Mouse (Mus musculus) embryonic stem cell, embryonic (primary cell): ENCODE data around the gene Kcnip4.

Source experiments
- CTCF ChIA-PET, 4 experiments: fragments of 300-600 bp in 2 of 4; fragments of 350-600 bp in 2 of 4; sonication (Branson Sonifier 250); formaldehyde crosslinking; loops; one replicate each; lab custom pipeline; 2022; ENCODE audit warnings: inconsistent platforms in 2 of 4; lab: Charles Lee
- POLR2A ChIA-PET, 4 experiments: fragments of 300-600 bp in 2 of 4; fragments of 350-600 bp in 2 of 4; sonication (Branson Sonifier 250); formaldehyde crosslinking; loops; one replicate each; lab custom pipeline; 2022; ENCODE audit warnings: antibody characterized with exemption in 4 of 4, inconsistent platforms in 1 of 4; lab: Charles Lee

Kcnip4 gene

GRCm38 (mm10) chr5:48679733-48680595 lies 844.7 kb downstream of the Kcnip4 start:
- ChIA-PET POLR2A (no interaction called here), CTCF (no interaction called here)

GRCm38 (mm10) chr5:48662504-48662903 lies 862.2 kb downstream of the Kcnip4 start:
- ChIA-PET POLR2A (no interaction called here), CTCF (no interaction called here)

- CTCF ChIA-PET: no interaction called here
- POLR2A ChIA-PET: no interaction called here
Observed at GRCm38 (mm10) chr5:48659975-48660374, 864.7 kb downstream of the Kcnip4 start.

- ChIA-PET CTCF (no interaction called here), POLR2A (no interaction called here)
Observed at GRCm38 (mm10) chr5:48650496-48650895, 874.2 kb downstream of the Kcnip4 start.

- ChIA-PET POLR2A (interaction anchor here in 1 of 4 experiments (0.5 to 1.4 kb wide), 2 partner anchors 8 to 134 kb away, joined by 4 to 5 read pairs; no protein-coding TSS in a partner anchor), CTCF (no interaction called here)
Observed at GRCm38 (mm10) chr5:48636675-48637074, 888.0 kb downstream of the Kcnip4 start.

GRCm38 (mm10) chr5:48633631-48634030 lies 891.1 kb downstream of the Kcnip4 start:
- POLR2A ChIA-PET: no interaction called here
- CTCF ChIA-PET: no interaction called here

DNA sequence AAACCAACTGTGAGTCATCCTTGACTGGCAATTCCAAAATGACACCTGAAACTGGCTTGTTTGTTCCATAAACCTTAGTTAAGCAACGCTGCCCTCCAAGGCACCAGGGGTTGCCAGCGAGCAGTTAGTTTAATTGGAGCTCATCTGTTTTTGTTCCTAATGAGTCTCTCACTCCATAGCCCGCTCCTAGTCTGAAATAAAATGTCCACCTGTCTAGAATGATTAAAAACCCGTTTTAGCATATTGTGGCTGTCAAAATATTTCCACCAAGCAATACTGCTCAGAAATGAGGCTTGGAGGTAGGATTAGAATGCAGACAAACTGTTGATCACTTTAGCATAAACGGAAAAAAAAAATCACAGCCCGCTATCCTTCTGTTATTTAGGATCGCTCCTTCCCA lies 901.3 kb downstream of the Kcnip4 start:
- CTCF ChIA-PET: no interaction called here
- POLR2A ChIA-PET: no interaction called here

GRCm38 (mm10) chr5:48606916-48607315 lies 917.8 kb downstream of the Kcnip4 start:
- POLR2A ChIA-PET: no interaction called here

GRCm38 (mm10) chr5:48606281-48606680 lies 918.4 kb downstream of the Kcnip4 start:
- ChIA-PET CTCF (no interaction called here), POLR2A (interaction anchor here in 1 of 4 experiments (0.7 kb wide), 2 partner anchors 61 to 1575 kb away, joined by 5 read pairs; no protein-coding TSS in a partner anchor)

More at GRCm38 (mm10) chr5:48606916-48607315, 917.8 kb downstream of the Kcnip4 start:
- CTCF ChIA-PET: no interaction called here

DNA sequence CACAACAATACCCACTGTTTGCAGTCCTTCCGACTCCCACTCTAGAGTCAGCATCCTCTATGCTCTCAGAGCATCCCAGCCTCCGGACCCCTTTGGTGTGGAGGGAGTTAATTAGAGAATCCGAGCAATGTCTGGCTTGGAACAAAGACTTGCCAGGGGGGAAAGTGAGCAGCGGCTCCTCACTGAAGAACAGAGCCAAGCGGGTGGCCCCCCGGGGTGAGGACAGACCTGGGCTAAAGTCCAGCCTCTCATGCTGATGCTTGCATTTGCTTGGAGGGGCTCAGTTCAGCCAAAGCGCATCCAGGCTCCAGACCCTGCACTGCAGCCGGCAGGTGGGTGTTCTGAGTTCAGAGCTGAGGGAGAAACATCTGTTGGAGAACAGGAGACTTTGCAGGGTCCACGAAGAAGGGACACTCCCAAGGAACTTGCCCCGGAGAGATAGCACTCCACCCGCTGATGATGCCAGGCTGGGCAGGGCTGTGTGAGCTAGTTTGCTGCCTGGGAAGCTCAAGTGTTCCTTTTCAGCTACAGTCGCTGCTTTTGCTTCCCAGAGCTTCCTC lies 925.1 kb downstream of the Kcnip4 start:
- ChIA-PET POLR2A (interaction anchor here in 2 of 4 experiments (0.6 to 0.7 kb wide), 2 partner anchors 53 to 1432 kb away, joined by 4 to 9 read pairs; no protein-coding TSS in a partner anchor), CTCF (no interaction called here)

DNA sequence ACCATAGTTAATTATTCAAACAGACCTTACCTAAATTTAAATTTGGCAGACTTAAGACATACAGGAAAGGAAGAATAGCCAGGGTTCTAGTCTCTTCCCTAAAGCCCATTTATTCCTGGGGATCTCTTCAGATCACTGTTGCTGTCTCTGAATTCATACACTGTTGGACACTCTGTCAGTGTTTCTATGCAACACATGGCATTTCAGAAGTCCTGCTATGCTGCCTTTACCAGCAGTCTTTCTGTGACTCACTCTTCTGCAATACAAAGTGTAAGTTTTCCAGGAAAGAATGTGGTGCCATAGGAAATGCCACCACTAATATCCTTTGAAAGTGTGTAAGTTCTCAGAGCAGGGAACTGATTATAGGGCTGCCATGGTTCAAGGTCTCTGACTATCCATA lies 936.7 kb downstream of the Kcnip4 start:
- CTCF ChIA-PET: no interaction called here
- POLR2A ChIA-PET: no interaction called here

DNA sequence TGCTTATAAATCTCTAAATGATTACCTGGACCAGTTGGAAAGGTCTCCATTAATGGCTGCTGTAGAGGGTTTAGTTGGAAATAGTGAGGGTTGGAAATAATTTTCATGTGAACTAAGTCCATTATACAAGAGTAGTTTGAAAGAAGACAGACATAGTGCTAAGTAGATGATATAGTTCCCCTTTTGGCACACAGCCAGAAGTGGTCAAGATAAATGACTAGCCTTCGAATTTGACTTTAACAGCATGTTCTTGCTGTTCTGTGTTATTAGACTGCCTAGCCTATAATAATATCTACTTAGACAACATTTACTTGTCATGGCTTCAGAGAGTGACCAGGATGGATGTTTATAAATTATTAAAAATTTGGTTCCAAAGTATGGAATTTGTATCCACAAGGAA lies 941.3 kb downstream of the Kcnip4 start:
- ChIA-PET POLR2A (no interaction called here), CTCF (no interaction called here)

- POLR2A ChIA-PET: no interaction called here
- CTCF ChIA-PET: no interaction called here
Observed at GRCm38 (mm10) chr5:48563996-48564587, 960.6 kb downstream of the Kcnip4 start.

DNA sequence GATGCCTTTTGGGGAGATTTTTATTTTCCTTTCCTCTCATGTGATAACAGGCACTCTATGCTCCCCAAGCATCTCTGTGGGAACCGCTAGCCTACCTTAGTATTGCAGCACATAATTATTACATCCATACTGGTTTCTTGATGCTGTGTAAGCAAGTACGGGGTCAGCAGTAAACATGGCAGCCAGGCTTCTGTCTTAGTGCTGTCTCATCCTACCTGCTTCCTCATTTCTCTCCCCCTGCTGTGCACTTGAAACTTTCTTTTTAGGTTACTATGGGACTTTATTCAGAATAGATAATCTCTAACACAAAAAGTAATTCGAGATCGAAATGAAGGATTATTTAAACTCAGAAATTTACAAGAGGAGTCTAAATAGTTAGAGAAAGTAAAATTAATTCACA lies 973.0 kb downstream of the Kcnip4 start:
- CTCF ChIA-PET: no interaction called here

DNA sequence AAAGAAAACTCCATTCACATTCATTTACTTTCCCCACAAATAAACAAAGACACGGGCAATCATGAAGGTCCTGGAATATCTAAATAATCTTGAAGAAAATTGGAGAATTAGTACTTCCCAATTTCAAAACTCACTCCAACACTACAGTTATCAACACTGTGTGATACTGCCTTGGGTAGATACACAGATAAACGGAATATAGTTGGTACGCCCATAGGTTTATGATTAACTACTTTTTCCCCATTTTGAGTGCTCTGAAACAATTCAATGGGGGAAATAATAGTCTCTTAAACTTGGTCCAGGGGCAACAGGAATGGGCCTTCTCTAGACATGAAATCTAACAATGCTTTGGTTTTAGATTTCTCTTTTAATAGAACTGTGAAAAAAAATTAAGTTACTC lies 978.9 kb downstream of the Kcnip4 start:
- CTCF ChIA-PET: no interaction called here
- POLR2A ChIA-PET: no interaction called here

More for the DNA sequence above, 973.0 kb downstream of the Kcnip4 start:
- POLR2A ChIA-PET: no interaction called here

GRCm38 (mm10) chr5:48544784-48545734 lies 979.6 kb downstream of the Kcnip4 start:
- ChIA-PET CTCF (no interaction called here), POLR2A (interaction anchor here in 1 of 4 experiments (0.6 kb wide), 3 partner anchors 8 to 115 kb away, joined by 3 to 5 read pairs (median 3); no protein-coding TSS in a partner anchor)

GRCm38 (mm10) chr5:48518035-48518434 lies 1006.7 kb downstream of the Kcnip4 start:
- CTCF ChIA-PET: no interaction called here
- POLR2A ChIA-PET: no interaction called here

- CTCF ChIA-PET: no interaction called here
- POLR2A ChIA-PET: no interaction called here
Observed at GRCm38 (mm10) chr5:48513354-48513753, 1011.4 kb downstream of the Kcnip4 start.

DNA sequence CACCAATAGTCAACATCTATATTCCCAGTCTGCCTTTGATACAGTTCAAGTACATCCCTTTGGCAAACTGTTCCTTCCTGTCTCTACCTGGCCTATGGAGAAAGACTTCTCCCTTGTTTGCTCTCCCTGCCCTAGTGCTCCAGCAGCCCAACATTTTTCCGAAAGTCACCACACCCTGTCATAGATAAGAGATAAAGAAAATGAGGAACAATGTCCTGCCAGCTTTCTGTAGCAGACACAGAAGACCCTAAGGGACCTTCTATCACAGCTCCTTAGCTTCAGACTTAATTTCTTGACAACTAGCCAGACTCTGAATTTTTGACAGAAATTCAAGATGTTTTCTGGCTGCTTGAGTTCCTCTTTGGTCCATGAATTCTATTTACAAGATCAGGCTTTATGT lies 1013.4 kb downstream of the Kcnip4 start:
- POLR2A ChIA-PET: interaction anchor here in 1 of 4 experiments (0.5 kb wide), 1 partner anchor 423 kb away, joined by 3 read pairs; no protein-coding TSS in a partner anchor
- CTCF ChIA-PET: no interaction called here
